Mouse (Mus musculus) heart, embryonic 16.5 days (tissue): Measurements from ENCODE around the gene Slc7a1. TPM values are rescaled to one million over a fixed set of nuclear protein-coding genes. Genes with fewer than 3 reads are reported as not detected.
A peak's percentile ranks its signal among the peaks of the same experiment; 100 is the strongest.

Experiments
- ATAC-seq: fragments of 200-750 bp; cut with Nextera tagmentation; replicated peaks from 2 replicates; pipeline ENCODE4 v1.8.0; 2017; ENCODE audit warnings: moderate number of reproducible peaks; ENCODE audit not compliant: insufficient read depth, low FRiP score; ENCODE audit errors: extremely low read depth
- H3K27ac ChIP-seq: fragments of 300-500 bp; sonication (generic); 2 replicates; pipeline ENCODE4 v1.5.1; 2014; ENCODE audit warnings: mild to moderate bottlenecking, low read length, control low read depth, moderate library complexity
- H3K27me3 ChIP-seq: fragments of 300-500 bp; sonication (generic); 2 replicates; pipeline ENCODE4 v1.6.1; 2014; ENCODE audit warnings: low read length, mixed read lengths; ENCODE audit not compliant: control insufficient read depth, insufficient read depth
- H3K36me3 ChIP-seq: fragments of 300-500 bp; sonication (generic); 2 replicates; pipeline ENCODE4 v1.6.1; 2014; ENCODE audit not compliant: control insufficient read depth, insufficient read depth
- H3K4me1 ChIP-seq: fragments of 300-500 bp; sonication (generic); 2 replicates; pipeline ENCODE4 v1.6.1; 2014; ENCODE audit warnings: low read length, mixed read lengths; ENCODE audit not compliant: control insufficient read depth, insufficient read depth
- H3K4me2 ChIP-seq: fragments of 300-500 bp; sonication (generic); 2 replicates; pipeline ENCODE4 v1.6.1; 2014; ENCODE audit warnings: low read depth, mild to moderate bottlenecking, control low read depth, low read length
- H3K4me3 ChIP-seq: fragments of 300-500 bp; sonication (generic); 2 replicates; pipeline ENCODE4 v1.5.1; 2014; ENCODE audit warnings: mild to moderate bottlenecking, control low read depth, low read length
- H3K9ac ChIP-seq: fragments of 300-500 bp; sonication (generic); 2 replicates; pipeline ENCODE4 v1.6.1; 2014; ENCODE audit warnings: low read length, control low read depth
- H3K9me3 ChIP-seq: fragments of 300-500 bp; sonication (generic); replicated peaks from 2 replicates; pipeline ENCODE4 v1.6.1; 2016; ENCODE audit warnings: low read length; ENCODE audit not compliant: control insufficient read depth
- WGBS: fragments of 180-500 bp; shearing (Covaris S2); extraction: QIAGEN DNeasy Blood & Tissue Kit; methylation state at CpG from one replicate; pipeline ENCODE4 v1.1.7; 2014; 5-methylcytosine and 5-hydroxymethylcytosine counted together
- polyA plus RNA-seq: library from polyadenylated mRNA; unstranded; fragments of >200 nt; fragmentation: Nextera tagmentation; extraction: Ambion mirVana; gene quantifications from 2 replicates; pipeline ENCODE4 v1.2.1, GENCODE M21; 2015

The Slc7a1 gene
- polyA plus RNA-seq, 1 experiment from 2014 or later: 15.7 TPM

- no peak overlapping the region for H3K4me2 ChIP-seq
- H3K4me3 ChIP-seq: no peak overlapping the region
- no peak for ATAC-seq
- H3K4me1 ChIP-seq: peaks cover 9% of the 10 kb centered on the region
- no peak overlapping the region for H3K27ac ChIP-seq
- H3K9me3 ChIP-seq: no peaks in the 10 kb centered on the region
- H3K36me3 ChIP-seq: peaks cover 44% of the 10 kb centered on the region
- WGBS: 86% methylated on average over 6 of the region's 6 CpGs
- H3K27me3 ChIP-seq: no peaks in the 10 kb centered on the region
- H3K9ac ChIP-seq: no peak overlapping the region
These were observed 117.6 kb downstream of the Slc7a1 start for GRCm38 (mm10) chr5:148282093-148282492.

GRCm38 (mm10) chr5:148280321-148280720 lies 119.4 kb downstream of the Slc7a1 start:
- peak overlapping the region; percentile 26 for H3K27ac ChIP-seq
- no peak overlapping the region for H3K4me2 ChIP-seq
- WGBS: 35% methylated on average over 5 of the region's 5 CpGs
- H3K9me3 ChIP-seq: no peaks in the 10 kb centered on the region
- no peak for ATAC-seq
- H3K4me1 ChIP-seq: peaks cover 9% of the 10 kb centered on the region
- no peak overlapping the region for H3K4me3 ChIP-seq
- no peak overlapping the region for H3K9ac ChIP-seq
- no peaks in the 10 kb centered on the region for H3K27me3 ChIP-seq
- peaks cover 39% of the 10 kb centered on the region for H3K36me3 ChIP-seq

DNA sequence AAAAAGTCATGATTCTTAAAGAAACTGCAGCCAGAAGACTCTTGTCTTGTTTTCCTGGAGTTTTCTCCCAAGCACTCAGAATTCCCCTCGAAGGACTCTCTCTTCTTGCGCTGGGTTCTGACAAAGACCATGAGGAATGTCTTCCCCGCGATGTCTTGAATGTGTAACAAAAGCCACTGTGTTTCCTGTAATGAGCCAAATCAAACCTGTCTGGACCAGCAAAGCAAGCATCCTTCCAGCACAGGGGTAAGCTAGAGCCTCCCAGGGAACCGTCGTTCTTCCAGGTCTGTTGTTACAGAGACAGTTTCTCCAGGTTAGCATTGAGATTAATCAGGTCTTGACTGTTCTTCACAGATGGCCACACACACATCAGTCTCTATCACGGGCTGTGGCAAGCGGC lies 121.5 kb downstream of the Slc7a1 start:
- peaks cover 32% of the 10 kb centered on the region for H3K36me3 ChIP-seq
- no peak overlapping the region for H3K9ac ChIP-seq
- no peaks in the 10 kb centered on the region for H3K27me3 ChIP-seq
- no peak overlapping the region for H3K4me3 ChIP-seq
- 0 out of 2 replicates have a peak overlapping the region, but pooled peaks have one; percentile 10 for H3K27ac ChIP-seq
- H3K4me2 ChIP-seq: no peak overlapping the region
- ATAC-seq: 0 out of 2 replicates have a peak, but pooled peaks have one; percentile 14
- no peaks in the 10 kb centered on the region for H3K9me3 ChIP-seq
- 81% methylated on average over 8 of the region's 8 CpGs for WGBS
- peaks cover 9% of the 10 kb centered on the region for H3K4me1 ChIP-seq

Other genes with a start within 250 kb of the Slc7a1 start
- gene Ubl3, start 152.9 kb upstream of the Slc7a1 start, polyA plus RNA-seq: 60.2 and 70.9 TPM in 2 replicates